ENCODE assay signal across 30 mouse cellular contexts in genomic region chr4:115743096-115743495, GRCm38 (mm10). TPM values are rescaled to one million over a fixed set of nuclear protein-coding genes. Genes with fewer than 3 reads are reported as not detected.
A peak's percentile ranks its signal among the peaks of the same experiment; 100 is the strongest.
DNase-seq lines count a peak whose midpoint lies in the region; ATAC-seq and TF ChIP-seq lines count a peak whose summit lies in the region.
"Had no signal": no experiment of that assay in that cellular context is flagged by ENCODE, and none has a peak within 500 bp of the region (broad histone marks: within the 10 kb centered on the region; RNA-seq: fewer than 3 reads in every experiment).

No protein-coding gene starts in this region.

- no peak overlapping the region for H3K9ac ChIP-seq in forebrain, embryonic 15.5 days (replicated peaks)
- H3K9ac ChIP-seq: embryonic facial prominence, embryonic 12.5 days; heart, embryonic 13.5 days; hindbrain, embryonic 15.5 days; liver, embryonic 15.5 days; lung, embryonic 14.5 days; midbrain, embryonic 12.5 days had no signal

- 87% methylated on average over 4 of the region's 4 CpGs for WGBS in forebrain, embryonic 15.5 days

- no peak overlapping the region for H3K4me3 ChIP-seq in gastrocnemius, adult 2 months
- no peak overlapping the region for H3K4me3 ChIP-seq in forebrain, embryonic 15.5 days
- H3K4me3 ChIP-seq: embryonic facial prominence, embryonic 12.5 days; heart, embryonic 13.5 days; hindbrain, embryonic 10.5 days; hindbrain, embryonic 15.5 days; limb, embryonic 12.5 days; liver, embryonic 15.5 days; midbrain, embryonic 12.5 days; myocyte had no signal

- H3K27ac ChIP-seq in gastrocnemius, adult 2 months, result peak overlapping the region; percentile 76
- H3K27ac ChIP-seq in forebrain, embryonic 15.5 days (replicated peaks), result no peak overlapping the region
- H3K27ac ChIP-seq: embryonic facial prominence, embryonic 12.5 days; heart, embryonic 13.5 days; hindbrain, embryonic 10.5 days; hindbrain, embryonic 15.5 days; liver, embryonic 15.5 days; midbrain, embryonic 12.5 days had no signal

- no peak for DNase-seq in gastrocnemius, adult 2 months
- no peak for DNase-seq in gastrocnemius, postnatal 14 days
- DNase-seq in 416B (ENCODE audit: low read depth), result peak; percentile 97
- peak; percentile 40 for DNase-seq in MN1 (ENCODE audit: low spot score)
- no peak for DNase-seq in kidney, postnatal 25 days
- DNase-seq in left cerebral cortex, postnatal 25 days (ENCODE audit: low spot score in 2 of 2), result no peak
- DNase-seq: cerebellum, adult 9-10 months; cerebellum, postnatal 36 days; heart, postnatal 10 days; kidney, adult 9 months; kidney, postnatal 10 days; lung, embryonic 14.5 days; lung, postnatal 14 days; right cerebral cortex, postnatal 14 days had no signal

- peaks cover 37% of the 10 kb centered on the region for H3K36me3 ChIP-seq in forebrain, embryonic 15.5 days

- TF ChIP-seq CTCF in gastrocnemius, adult 2 months (IDR thresholded peaks at IDR 0.05), result no peak

- H3K4me2 ChIP-seq in forebrain, embryonic 15.5 days (replicated peaks), result no peak overlapping the region
- H3K4me2 ChIP-seq: embryonic facial prominence, embryonic 12.5 days; heart, embryonic 13.5 days; hindbrain, embryonic 15.5 days; limb, embryonic 12.5 days; liver, embryonic 15.5 days; lung, embryonic 14.5 days; midbrain, embryonic 12.5 days had no signal

- peak; percentile 37; the same call in 1 of the 2 replicates for ATAC-seq in megakaryocyte-erythroid progenitor cell, adult 5-6 weeks (replicated peaks; ENCODE audit: low FRiP score, low TSS enrichment, poor library complexity, severe bottlenecking)
- ATAC-seq in forebrain, embryonic 15.5 days (replicated peaks), result no peak
- ATAC-seq: forebrain, embryonic 14.5 days had no signal

- no peaks in the 10 kb centered on the region for H3K9me3 ChIP-seq in forebrain, embryonic 15.5 days
- H3K9me3 ChIP-seq: embryonic facial prominence, embryonic 12.5 days; heart, embryonic 13.5 days; hindbrain, embryonic 10.5 days; hindbrain, embryonic 15.5 days; limb, embryonic 12.5 days; liver, embryonic 15.5 days; midbrain, embryonic 12.5 days had no signal

- intact Hi-C loops in gastrocnemius, adult 2 months (cut with DNase I), result loop anchor here (5.0 kb wide), 1 partner anchor 39 kb away; the partner anchor contains the start of genes Atpaf1 and Tex38
- intact Hi-C loops in gastrocnemius, postnatal 14 days (cut with DNase I; ENCODE audit: low total_unique reads), result no loop called here
- intact Hi-C loops in left cerebral cortex, postnatal 25 days (cut with DNase I), result no loop called here

- H3K4me1 ChIP-seq in forebrain, embryonic 15.5 days, result peaks cover 18% of the 10 kb centered on the region

- H3K27me3 ChIP-seq in forebrain, embryonic 15.5 days, result no peaks in the 10 kb centered on the region
- H3K27me3 ChIP-seq: CH12.LX; embryonic facial prominence, embryonic 12.5 days; heart, embryonic 13.5 days; hindbrain, embryonic 15.5 days; limb, embryonic 12.5 days; liver, embryonic 15.5 days; midbrain, embryonic 12.5 days had no signal

RNA-seq across cellular contexts. Expression of gene Efcab14, which starts 5.6 kb away (rescaled TPM):
- total RNA-seq in gastrocnemius, adult 2 months (2021), result 10 to 100 TPM; 35.7 to 49.5 TPM
- 10 to 100 TPM; 25.0 to 27.2 TPM for total RNA-seq in gastrocnemius, postnatal 14 days (2021)
- total RNA-seq in megakaryocyte-erythroid progenitor cell, adult 5-6 weeks (2014; fragmentation: Nextera tagmentation), result 39.7 and 45.7 TPM in 2 replicates
- total RNA-seq in megakaryocyte-erythroid progenitor cell, adult 5-6 weeks (2017), result 34.2 and 41.0 TPM in 2 replicates
- total RNA-seq in left cerebral cortex, postnatal 25 days (2021), result 10 to 100 TPM; 50.9 to 52.1 TPM
- polyA plus RNA-seq in forebrain, embryonic 15.5 days (2015; fragmentation: Nextera tagmentation; extraction: Ambion mirVana), result 19.6 and 20.2 TPM in 2 replicates

RNA-seq across cellular contexts. Expression of gene Tex38, which starts 37.7 kb away (rescaled TPM):
- total RNA-seq in gastrocnemius, adult 2 months (2021), result 1 to 10 TPM; 2.3 to 2.8 TPM
- 1 to 10 TPM in 1 of 2 experiments, under 1 TPM in 1; 0.80 to 1.5 TPM for total RNA-seq in gastrocnemius, postnatal 14 days (2021)
- total RNA-seq in megakaryocyte-erythroid progenitor cell, adult 5-6 weeks (2014; fragmentation: Nextera tagmentation), result not detected in 2 replicates
- total RNA-seq in megakaryocyte-erythroid progenitor cell, adult 5-6 weeks (2017), result not detected in 2 replicates
- not detected for total RNA-seq in left cerebral cortex, postnatal 25 days (2021)
- 0.59 TPM in 1 of 2 replicates, not detected in the other for polyA plus RNA-seq in forebrain, embryonic 15.5 days (2015; fragmentation: Nextera tagmentation; extraction: Ambion mirVana)
- total RNA-seq: ES-E14; left cerebral cortex, adult 18-20 months; liver, adult 2 months had no signal
- polyA plus RNA-seq: C2C12; forebrain, embryonic 14.5 days; liver, embryonic 15.5 days; lung, embryonic 14.5 days; midbrain, embryonic 12.5 days; myocyte had no signal

RNA-seq across cellular contexts. Expression of gene Atpaf1, which starts 41.5 kb away (rescaled TPM):
- 10 to 100 TPM; 46.9 to 70.1 TPM for total RNA-seq in gastrocnemius, adult 2 months (2021)
- total RNA-seq in gastrocnemius, postnatal 14 days (2021), result 10 to 100 TPM; 31.2 to 42.1 TPM
- 13.2 and 17.2 TPM in 2 replicates for total RNA-seq in megakaryocyte-erythroid progenitor cell, adult 5-6 weeks (2014; fragmentation: Nextera tagmentation)
- total RNA-seq in megakaryocyte-erythroid progenitor cell, adult 5-6 weeks (2017), result 16.5 and 17.8 TPM in 2 replicates
- total RNA-seq in left cerebral cortex, postnatal 25 days (2021), result 10 to 100 TPM; 53.1 to 63.6 TPM
- polyA plus RNA-seq in forebrain, embryonic 15.5 days (2015; fragmentation: Nextera tagmentation; extraction: Ambion mirVana), result 34.6 and 37.5 TPM in 2 replicates

Comparison
In these comparisons a context has a peak if more than half of its experiments do, and no peak if none do; other contexts are left out.
1. DNase-seq: peak in 416B (single experiment) and MN1 (single experiment); none in gastrocnemius, adult 2 months (single experiment), gastrocnemius, postnatal 14 days (single experiment), kidney, postnatal 25 days (0 of 2) and left cerebral cortex, postnatal 25 days (0 of 2).